Mouse (Mus musculus) heart, postnatal 0 days (tissue): ENCODE measurements around the gene Tgfbr3l. TPM values are rescaled to one million over a fixed set of nuclear protein-coding genes. Genes with fewer than 3 reads are reported as not detected.
A peak's percentile ranks its signal among the peaks of the same experiment; 100 is the strongest.

Source experiments
- ATAC-seq: fragments of 200-750 bp; cut with Nextera tagmentation; 2 replicates; pipeline ENCODE4 v1.8.0; 2017; ENCODE audit warnings: low read depth, moderate number of reproducible peaks, moderate library complexity; ENCODE audit not compliant: insufficient read depth
- DNase-seq: peaks from one replicate; pipeline ENCODE4 v3.0.0-alpha.2; 2016; ENCODE audit warnings: low spot score
- H3K27ac ChIP-seq: fragments of 300-500 bp; sonication (generic); 2 replicates; pipeline ENCODE4 v1.5.1; 2014; ENCODE audit warnings: low read depth, mild to moderate bottlenecking
- H3K27me3 ChIP-seq: fragments of 300-500 bp; sonication (generic); 2 replicates; pipeline ENCODE4 v1.6.1; 2014; ENCODE audit warnings: low read length, mixed read lengths; ENCODE audit not compliant: control insufficient read depth, insufficient read depth
- H3K36me3 ChIP-seq: fragments of 300-500 bp; sonication (generic); replicated peaks from 2 replicates; pipeline ENCODE4 v1.6.1; 2014; ENCODE audit warnings: low read length, mixed read lengths; ENCODE audit not compliant: control insufficient read depth, insufficient read depth
- H3K4me1 ChIP-seq: fragments of 300-500 bp; sonication (generic); 2 replicates; pipeline ENCODE4 v1.6.1; 2014; ENCODE audit warnings: antibody characterized with exemption; ENCODE audit not compliant: control insufficient read depth, insufficient read depth
- H3K4me2 ChIP-seq: fragments of 300-500 bp; sonication (generic); 2 replicates; pipeline ENCODE4 v1.6.1; 2014; ENCODE audit warnings: low read depth, mild to moderate bottlenecking, low read length, moderate library complexity
- H3K4me3 ChIP-seq: fragments of 300-500 bp; sonication (generic); 2 replicates; pipeline ENCODE4 v1.5.1; 2014; ENCODE audit warnings: low read depth, low read length
- H3K9ac ChIP-seq: fragments of 300-500 bp; sonication (generic); replicated peaks from 2 replicates; pipeline ENCODE4 v1.6.1; 2014; ENCODE audit warnings: low read depth, low read length, mixed read lengths
- H3K9me3 ChIP-seq: fragments of 300-500 bp; sonication (generic); replicated peaks from 2 replicates; pipeline ENCODE4 v1.6.1; 2016; ENCODE audit warnings: low read length; ENCODE audit not compliant: control insufficient read depth
- CTCF ChIP-seq: IDR thresholded peaks from 2 replicates; pipeline ENCODE4 v1.5.1; 2016; ENCODE audit warnings: antibody characterized with exemption, control low read depth, low read depth
- EP300 ChIP-seq: IDR thresholded peaks from 2 replicates; pipeline ENCODE4 v1.6.1; 2016; ENCODE audit warnings: antibody characterized with exemption, low read depth
- WGBS: fragments of 180-500 bp; shearing (Covaris S2); extraction: QIAGEN DNeasy Blood & Tissue Kit; methylation state at CpG from one replicate; pipeline ENCODE4 v1.1.7; 2014; 5-methylcytosine and 5-hydroxymethylcytosine counted together
- polyA plus RNA-seq: library from polyadenylated mRNA; unstranded; fragments of >200 nt; fragmentation: Nextera tagmentation; extraction: Ambion mirVana; gene quantifications from 2 replicates; pipeline ENCODE4 v1.2.1, GENCODE M21; 2015
- total RNA-seq: library from RNA; depleted of rRNA; stranded (reverse); fragments of >200 nt; gene quantifications from 2 replicates; pipeline ENCODE4 v1.2.3, GENCODE M21; 2014; ENCODE audit warnings: low replicate concordance

Gene Tgfbr3l
- total and polyA plus RNA-seq, 2 experiments from 2014 or later, result 2.7 to 3.9 TPM

DNA sequence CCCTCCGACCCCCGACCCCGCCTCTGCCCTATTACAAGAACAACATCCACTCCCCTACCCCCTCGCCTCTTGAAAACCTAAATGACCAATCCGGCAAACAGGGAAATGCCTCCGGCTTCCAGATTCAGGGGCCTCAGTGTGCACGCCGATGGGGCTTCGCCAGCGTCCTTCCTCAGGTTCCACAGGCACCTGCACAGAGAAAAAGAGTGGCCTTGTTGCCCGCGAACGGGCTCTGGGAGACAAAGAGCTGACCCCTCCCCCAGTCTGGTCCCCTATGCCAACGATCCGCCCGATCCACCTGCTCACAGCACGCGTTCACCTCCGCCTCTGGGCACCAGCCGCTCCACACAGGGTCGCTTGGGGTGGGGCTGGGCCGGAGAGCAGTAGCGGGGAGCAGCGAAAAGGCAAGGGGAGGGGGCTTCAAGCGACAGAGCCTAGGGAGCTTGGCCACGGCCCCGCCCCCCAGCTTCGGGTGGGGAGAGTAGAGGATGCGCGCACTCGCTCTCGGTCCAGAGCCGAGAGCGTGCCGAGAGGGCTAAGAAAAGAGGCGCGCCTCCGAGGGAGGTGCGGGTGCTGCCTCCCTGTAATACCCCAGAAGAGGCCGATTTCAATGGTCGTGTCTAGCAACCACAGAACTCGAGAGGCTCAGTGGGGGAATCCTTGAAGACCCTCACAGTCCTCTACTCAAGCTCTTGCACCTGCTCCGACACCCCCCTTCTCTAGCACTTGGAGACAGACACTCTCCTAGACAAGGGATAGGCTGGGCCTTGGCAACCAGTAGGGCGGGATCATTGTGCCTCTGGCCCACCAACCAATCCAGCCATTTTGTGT lies 31.0 kb upstream of the Tgfbr3l start, which contains the start of gene Prr36:
Gene Prr36, minus strand, starts transcription at position 669 of the 831 bp plus-strand sequence.
- Histone ChIP-seq H3K4me2 (peak within 1 kb of the TSS; percentile 75), H3K9ac (no peak within 1 kb of the TSS), H3K4me3 (peak within 1 kb of the TSS; percentile 53), H3K4me1 (peaks cover 22% of the 10 kb centered on the region), H3K27ac (no peak within 1 kb of the TSS), H3K36me3 (no peaks in the 10 kb centered on the region), H3K9me3 (no peaks in the 10 kb centered on the region), H3K27me3 (peaks cover 57% of the 10 kb centered on the region)
- peak; percentile 22; the same call in 1 of the 2 replicates for ATAC-seq
- TF ChIP-seq CTCF (no peak), EP300 (no peak)
- DNase-seq, result no peak
- WGBS, result 2% methylated on average over 44 of the region's 44 CpGs

DNA sequence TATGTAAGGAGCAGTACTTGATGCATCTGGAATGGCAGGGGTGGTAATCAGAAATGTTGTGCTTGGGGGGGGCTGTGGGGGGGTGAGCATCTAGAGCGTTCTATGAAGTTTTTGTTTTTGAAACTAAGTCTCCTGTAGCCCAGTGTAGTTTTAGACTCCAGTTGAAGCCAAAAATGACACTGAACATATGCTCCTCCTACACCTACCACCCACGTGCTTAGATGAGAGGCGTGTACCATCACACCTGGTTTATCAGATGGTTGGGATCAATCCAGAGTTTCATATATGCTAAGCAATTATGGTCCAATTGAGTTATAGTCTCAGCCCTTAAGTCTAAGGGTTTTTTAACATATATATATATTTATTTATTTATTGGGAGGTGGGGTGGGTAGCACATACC lies 28.4 kb upstream of the Tgfbr3l start:
- peaks cover 8% of the 10 kb centered on the region for H3K4me1 ChIP-seq
- H3K9ac ChIP-seq, result no peak overlapping the region
- 82% methylated on average over 3 of the region's 3 CpGs for WGBS
- peaks cover 38% of the 10 kb centered on the region for H3K27me3 ChIP-seq
- DNase-seq (no peak), ATAC-seq (no peak)
- H3K27ac ChIP-seq, result no peak overlapping the region
- no peak overlapping the region for H3K4me2 ChIP-seq
- no peak for TF ChIP-seq EP300
- TF ChIP-seq CTCF, result no peak
- no peaks in the 10 kb centered on the region for H3K36me3 ChIP-seq
- H3K9me3 ChIP-seq, result no peaks in the 10 kb centered on the region
- no peak overlapping the region for H3K4me3 ChIP-seq

DNA sequence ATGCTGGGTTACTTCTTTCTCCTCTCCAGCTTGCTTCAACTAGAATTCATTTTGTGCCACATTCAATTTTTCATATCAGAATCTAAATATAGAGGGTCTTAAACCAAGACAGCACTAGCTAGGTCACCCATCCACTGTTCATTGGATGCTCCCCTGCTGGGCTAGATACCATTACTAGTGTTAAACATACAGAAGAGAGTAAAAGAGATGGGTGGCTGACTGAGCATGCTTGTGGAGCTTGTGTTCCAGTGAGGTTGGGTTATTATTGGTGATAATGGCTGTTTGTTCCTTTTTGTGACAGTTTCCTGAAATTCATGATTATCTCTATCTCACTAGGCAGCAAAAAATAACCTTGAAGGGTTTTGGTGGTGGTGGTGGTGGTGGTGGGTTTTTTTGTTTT lies 26.0 kb upstream of the Tgfbr3l start:
- TF ChIP-seq EP300 (no peak), CTCF (no peak)
- no peak for ATAC-seq
- H3K36me3 ChIP-seq, result no peaks in the 10 kb centered on the region
- H3K4me3 ChIP-seq, result no peak overlapping the region
- H3K4me1 ChIP-seq, result peaks cover 7% of the 10 kb centered on the region
- H3K27me3 ChIP-seq, result peaks cover 27% of the 10 kb centered on the region
- H3K27ac ChIP-seq, result no peak overlapping the region
- H3K9ac ChIP-seq, result no peak overlapping the region
- H3K9me3 ChIP-seq, result no peaks in the 10 kb centered on the region
- H3K4me2 ChIP-seq, result no peak overlapping the region
- no peak for DNase-seq

DNA sequence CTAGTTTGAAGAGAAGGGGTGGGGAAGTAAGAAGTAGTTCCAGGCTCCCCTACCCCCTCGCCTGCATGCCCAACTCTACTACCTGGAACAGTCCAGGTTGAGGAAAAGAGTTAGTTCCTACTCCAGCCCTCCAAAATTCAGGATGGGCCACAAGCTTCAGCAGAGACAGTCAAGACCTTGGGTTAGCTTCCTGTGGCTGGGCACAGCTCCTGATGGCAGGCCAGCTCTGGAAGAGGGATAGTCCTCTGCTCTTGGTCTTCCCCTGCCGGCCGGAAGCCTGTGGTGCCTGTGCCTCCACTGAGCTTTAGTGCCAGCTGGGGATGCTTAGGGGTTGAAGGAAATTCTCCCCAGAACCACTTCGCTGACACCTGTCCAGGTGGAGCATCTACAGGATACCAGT lies 21.7 kb upstream of the Tgfbr3l start:
- Histone ChIP-seq H3K36me3 (no peaks in the 10 kb centered on the region), H3K4me3 (peak overlapping the region; percentile 19; the same call in 1 of the 2 replicates), H3K9me3 (no peaks in the 10 kb centered on the region), H3K4me1 (0 out of 2 replicates have a peak, but pooled peaks cover 5% of the 10 kb centered on the region), H3K27ac (no peak overlapping the region), H3K4me2 (peak overlapping the region; percentile 45), H3K27me3 (peaks cover 29% of the 10 kb centered on the region), H3K9ac (no peak overlapping the region)
- ATAC-seq, result no peak
- WGBS, result 17% methylated on average over 4 of the region's 4 CpGs
- no peak for DNase-seq
- no peak for TF ChIP-seq CTCF

DNA sequence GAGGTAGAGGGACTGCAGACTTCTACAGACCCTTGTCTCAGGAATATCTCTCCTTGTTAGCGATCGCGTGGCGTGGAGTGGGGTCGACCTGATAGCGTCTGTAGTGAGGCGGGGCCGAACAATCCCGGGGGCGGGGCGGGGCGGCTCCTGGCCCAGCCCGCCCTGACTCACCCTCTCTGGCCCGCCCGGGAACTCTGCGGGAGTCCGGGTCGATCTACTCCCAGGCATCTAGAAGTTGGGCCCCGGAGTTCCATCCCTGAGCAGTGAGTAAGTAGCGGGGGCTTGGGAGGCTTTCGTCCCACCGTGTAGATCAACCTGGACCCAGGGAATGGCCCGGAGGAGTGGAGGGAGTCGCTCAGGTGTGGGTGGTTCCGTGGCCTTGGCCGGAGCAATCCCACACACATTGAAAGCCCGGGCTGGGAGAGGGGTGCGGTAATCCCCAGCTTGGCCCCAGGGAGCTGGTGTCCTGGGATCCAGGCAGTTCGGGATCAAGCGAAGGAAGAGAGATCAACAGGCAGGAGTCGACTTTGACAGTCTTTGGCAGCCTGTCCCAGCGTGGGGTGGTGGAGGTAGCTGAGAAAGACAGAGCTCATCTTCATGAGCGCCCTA lies 21.2 kb upstream of the Tgfbr3l start, which contains the start of gene Lrrc8e:
Gene Lrrc8e, plus strand, starts transcription at position 89 of the 609 bp plus-strand sequence.
- no peak within 1 kb of the TSS for H3K9ac ChIP-seq
- peak within 1 kb of the TSS; percentile 19; the same call in 1 of the 2 replicates for H3K4me3 ChIP-seq
- H3K9me3 ChIP-seq, result no peaks in the 10 kb centered on the region
- 0 out of 2 replicates have a peak, but pooled peaks cover 5% of the 10 kb centered on the region for H3K4me1 ChIP-seq
- H3K36me3 ChIP-seq, result no peaks in the 10 kb centered on the region
- WGBS, result 6% methylated on average over 33 of the region's 33 CpGs
- H3K27me3 ChIP-seq, result peaks cover 29% of the 10 kb centered on the region
- ATAC-seq (no peak), DNase-seq (no peak)
- H3K4me2 ChIP-seq, result peak within 1 kb of the TSS; percentile 45
- TF ChIP-seq EP300 (no peak), CTCF (no peak)
- no peak within 1 kb of the TSS for H3K27ac ChIP-seq
